Mouse (Mus musculus) hindbrain, embryonic 11.5 days (tissue): ENCODE measurements around the gene Lct. TPM values are rescaled to one million over a fixed set of nuclear protein-coding genes. Genes with fewer than 3 reads are reported as not detected.
A peak's percentile ranks its signal among the peaks of the same experiment; 100 is the strongest.
"Not testable (repeated sequence)": the region's sequence is repeated elsewhere in the genome, so short reads cannot be mapped to it uniquely, and the experiment has no call there.

Experiments
- ATAC-seq: fragments of 200-750 bp; cut with Nextera tagmentation; 2 replicates; pipeline ENCODE4 v1.8.0; 2017; ENCODE audit warnings: mild to moderate bottlenecking, moderate TSS enrichment, moderate library complexity; ENCODE audit not compliant: low FRiP score
- DNase-seq: peaks from one replicate; pipeline ENCODE4 v3.0.0-alpha.2; 2015; ENCODE audit warnings: low spot score
- H3K27ac ChIP-seq: fragments of 300-500 bp; sonication (generic); 2 replicates; pipeline ENCODE4 v1.5.1; 2014; ENCODE audit warnings: mild to moderate bottlenecking, low read depth, low read length
- H3K27me3 ChIP-seq: fragments of 300-500 bp; sonication (generic); 2 replicates; pipeline ENCODE4 v1.6.1; 2014; ENCODE audit warnings: mild to moderate bottlenecking, low read length, moderate library complexity, mixed read lengths; ENCODE audit not compliant: control insufficient read depth, insufficient read depth
- H3K36me3 ChIP-seq: fragments of 300-500 bp; sonication (generic); 2 replicates; pipeline ENCODE4 v1.6.1; 2014; ENCODE audit warnings: mild to moderate bottlenecking, low read length, moderate library complexity, mixed read lengths; ENCODE audit not compliant: control insufficient read depth, insufficient read depth
- H3K4me1 ChIP-seq: fragments of 300-500 bp; sonication (generic); replicated peaks from 2 replicates; pipeline ENCODE4 v1.6.1; 2014; ENCODE audit warnings: low read length, mixed read lengths; ENCODE audit not compliant: control insufficient read depth, insufficient read depth
- H3K4me2 ChIP-seq: fragments of 300-500 bp; sonication (generic); replicated peaks from 2 replicates; pipeline ENCODE4 v1.6.1; 2014; ENCODE audit warnings: mild to moderate bottlenecking, low read depth, low read length
- H3K4me3 ChIP-seq: fragments of 300-500 bp; sonication (generic); 2 replicates; pipeline ENCODE4 v1.5.1; 2014; ENCODE audit warnings: low read depth, low read length
- H3K9ac ChIP-seq: fragments of 300-500 bp; sonication (generic); 2 replicates; pipeline ENCODE4 v1.6.1; 2014; ENCODE audit warnings: low read depth, low read length
- H3K9me3 ChIP-seq: fragments of 300-500 bp; sonication (generic); 2 replicates; pipeline ENCODE4 v1.6.1; 2016; ENCODE audit warnings: low read length; ENCODE audit not compliant: control insufficient read depth
- WGBS: fragments of 180-500 bp; shearing (Covaris S2); extraction: QIAGEN DNeasy Blood & Tissue Kit; methylation state at CpG from one replicate; pipeline ENCODE4 v1.1.7; 2014; 5-methylcytosine and 5-hydroxymethylcytosine counted together
- polyA plus RNA-seq: library from polyadenylated mRNA; unstranded; fragments of >200 nt; fragmentation: Nextera tagmentation; extraction: Ambion mirVana; gene quantifications from 2 replicates; pipeline ENCODE4 v1.2.1, GENCODE M21; 2014

Lct gene
- polyA plus RNA-seq, 1 experiment from 2014 or later = 0.20 TPM

GRCm38 (mm10) chr1:128357452-128357851 lies 29.3 kb upstream of the Lct start:
- H3K4me1 ChIP-seq = 0 out of 2 replicates have a peak, but pooled peaks cover 2% of the 10 kb centered on the region
- peak overlapping the region; percentile 84 for H3K4me2 ChIP-seq
- no peak for DNase-seq
- ATAC-seq = no peak
- H3K36me3 ChIP-seq = 0 out of 2 replicates have a peak, but pooled peaks cover 3% of the 10 kb centered on the region
- no peaks in the 10 kb centered on the region for H3K9me3 ChIP-seq
- no peaks in the 10 kb centered on the region for H3K27me3 ChIP-seq
- no peak overlapping the region for H3K27ac ChIP-seq
- H3K4me3 ChIP-seq = no peak overlapping the region
- 73% methylated on average over 3 of the region's 3 CpGs for WGBS
- 0 out of 2 replicates have a peak overlapping the region, but pooled peaks have one; percentile 29 for H3K9ac ChIP-seq

GRCm38 (mm10) chr1:128353092-128353491 lies 25.0 kb upstream of the Lct start:
- no peak overlapping the region for H3K9ac ChIP-seq
- H3K4me3 ChIP-seq = no peak overlapping the region
- no peak overlapping the region for H3K27ac ChIP-seq
- 92% methylated on average over 3 of the region's 3 CpGs for WGBS
- H3K36me3 ChIP-seq = 0 out of 2 replicates have a peak, but pooled peaks cover 3% of the 10 kb centered on the region
- H3K27me3 ChIP-seq = no peaks in the 10 kb centered on the region
- no peaks in the 10 kb centered on the region for H3K9me3 ChIP-seq
- DNase-seq (no peak), ATAC-seq (no peak)
- no peak overlapping the region for H3K4me2 ChIP-seq
- H3K4me1 ChIP-seq = no peaks in the 10 kb centered on the region

GRCm38 (mm10) chr1:128344232-128344631 lies 16.1 kb upstream of the Lct start:
- no peaks in the 10 kb centered on the region for H3K4me1 ChIP-seq
- H3K9ac ChIP-seq = no peak overlapping the region
- DNase-seq (peak; percentile 23), ATAC-seq (peak; percentile 79)
- H3K4me3 ChIP-seq = no peak overlapping the region
- H3K9me3 ChIP-seq = no peaks in the 10 kb centered on the region
- no peak overlapping the region for H3K27ac ChIP-seq
- peaks cover 8% of the 10 kb centered on the region; the same call in 1 of the 2 replicates for H3K36me3 ChIP-seq
- no peaks in the 10 kb centered on the region for H3K27me3 ChIP-seq
- 48% methylated on average over 10 of the region's 10 CpGs for WGBS
- no peak overlapping the region for H3K4me2 ChIP-seq

- ATAC-seq = no peak
- 89% methylated on average over 13 of the region's 13 CpGs for WGBS
These were observed 9.7 kb upstream of the Lct start for GRCm38 (mm10) chr1:128337708-128338320.

GRCm38 (mm10) chr1:128330313-128330712 lies 2.2 kb upstream of the Lct start:
- no peak overlapping the region for H3K27ac ChIP-seq
- peaks cover 13% of the 10 kb centered on the region for H3K36me3 ChIP-seq
- WGBS = 100% methylated on average over 1 of the region's 1 CpGs
- no peaks in the 10 kb centered on the region for H3K27me3 ChIP-seq
- no peak overlapping the region for H3K4me2 ChIP-seq
- H3K9ac ChIP-seq = no peak overlapping the region
- ATAC-seq (no peak), DNase-seq (no peak)
- no peaks in the 10 kb centered on the region for H3K4me1 ChIP-seq
- no peak overlapping the region for H3K4me3 ChIP-seq
- no peaks in the 10 kb centered on the region for H3K9me3 ChIP-seq

More at GRCm38 (mm10) chr1:128337708-128338320, 9.7 kb upstream of the Lct start:
- peaks cover 31% of the 10 kb centered on the region for H3K36me3 ChIP-seq
- DNase-seq = no peak
- no peaks in the 10 kb centered on the region for H3K9me3 ChIP-seq
- H3K9ac ChIP-seq = no peak overlapping the region
- no peak overlapping the region for H3K27ac ChIP-seq
- no peaks in the 10 kb centered on the region for H3K27me3 ChIP-seq
- H3K4me1 ChIP-seq = no peaks in the 10 kb centered on the region
- H3K4me2 ChIP-seq = no peak overlapping the region
- no peak overlapping the region for H3K4me3 ChIP-seq

- Histone ChIP-seq H3K4me1 (no peaks in the 10 kb centered on the region), H3K27ac (no peak overlapping the region), H3K36me3 (no peaks in the 10 kb centered on the region), H3K9me3 (no peaks in the 10 kb centered on the region), H3K27me3 (no peaks in the 10 kb centered on the region), H3K9ac (no peak overlapping the region), H3K4me2 (no peak overlapping the region), H3K4me3 (no peak overlapping the region)
- DNase-seq (no peak), ATAC-seq (no peak)
- 100% methylated on average over 1 of the region's 1 CpGs for WGBS
These were observed 953 bp downstream of the Lct start for GRCm38 (mm10) chr1:128327165-128327564.

GRCm38 (mm10) chr1:128324776-128325175 lies 3.3 kb downstream of the Lct start:
- no peak for ATAC-seq
- no peaks in the 10 kb centered on the region for H3K36me3 ChIP-seq
- no peaks in the 10 kb centered on the region for H3K9me3 ChIP-seq
- no peak overlapping the region for H3K4me3 ChIP-seq
- H3K27ac ChIP-seq = no peak overlapping the region
- H3K27me3 ChIP-seq = no peaks in the 10 kb centered on the region
- no peaks in the 10 kb centered on the region for H3K4me1 ChIP-seq
- no peak for DNase-seq
- 88% methylated on average over 2 of the region's 2 CpGs for WGBS
- H3K9ac ChIP-seq = no peak overlapping the region
- no peak overlapping the region for H3K4me2 ChIP-seq

GRCm38 (mm10) chr1:128323026-128323643 lies 5.0 kb downstream of the Lct start:
- no peak for DNase-seq
- Histone ChIP-seq H3K9ac (no peak overlapping the region), H3K27ac (no peak overlapping the region), H3K4me2 (no peak overlapping the region), H3K9me3 (no peaks in the 10 kb centered on the region), H3K4me1 (no peaks in the 10 kb centered on the region), H3K27me3 (no peaks in the 10 kb centered on the region), H3K36me3 (no peaks in the 10 kb centered on the region), H3K4me3 (no peak overlapping the region)
- WGBS = 85% methylated on average over 8 of the region's 8 CpGs
- no peak for ATAC-seq

GRCm38 (mm10) chr1:128319266-128319665 lies 8.9 kb downstream of the Lct start:
- not testable (repeated sequence) for H3K4me2 ChIP-seq, H3K27me3 ChIP-seq, H3K27ac ChIP-seq, H3K9me3 ChIP-seq, DNase-seq, H3K36me3 ChIP-seq, ATAC-seq, H3K4me3 ChIP-seq, H3K4me1 ChIP-seq, H3K9ac ChIP-seq
- WGBS = 90% methylated on average over 6 of the region's 6 CpGs
